Comparison of ENCODE assay signal across 8 mouse cellular contexts in genomic region chr13:69481026-69481425, GRCm38 (mm10). TPM values are rescaled to one million over a fixed set of nuclear protein-coding genes. Genes with fewer than 3 reads are reported as not detected.
A peak's percentile ranks its signal among the peaks of the same experiment; 100 is the strongest.
DNase-seq lines count a peak whose midpoint lies in the region; ATAC-seq and TF ChIP-seq lines count a peak whose summit lies in the region.

No protein-coding gene starts in this region.

- H3K4me2 ChIP-seq in hindbrain, embryonic 14.5 days (replicated peaks) = peak overlapping the region; percentile 62
- H3K4me2 ChIP-seq in midbrain, embryonic 15.5 days = peak overlapping the region; percentile 75

- peak; percentile 27 for DNase-seq in cerebellum, adult 11 months
- DNase-seq in brain, embryonic 14.5 days (ENCODE audit: low read depth) = peak; percentile 60
- peak; percentile 31 to 58 for DNase-seq in frontal cortex, postnatal 36 days (ENCODE audit: low spot score in 2 of 2)
- peak; percentile 44 for DNase-seq in hindbrain, embryonic 14.5 days (ENCODE audit: low spot score)
- no peak for DNase-seq in adrenal gland, adult 2 months
- no peak for DNase-seq in thymus, postnatal 0 days (ENCODE audit: low spot score)

- WGBS in hindbrain, embryonic 14.5 days = 10% methylated on average over 8 of the region's 8 CpGs
- WGBS in midbrain, embryonic 15.5 days = 10% methylated on average over 8 of the region's 8 CpGs

- H3K9ac ChIP-seq in hindbrain, embryonic 14.5 days = 0 out of 2 replicates have a peak overlapping the region, but pooled peaks have one; percentile 1
- no peak overlapping the region for H3K9ac ChIP-seq in midbrain, embryonic 15.5 days

- no peaks in the 10 kb centered on the region for H3K9me3 ChIP-seq in hindbrain, embryonic 14.5 days (ENCODE audit: control insufficient read depth, low read length)
- H3K9me3 ChIP-seq in midbrain, embryonic 15.5 days = no peaks in the 10 kb centered on the region

- peaks cover 26% of the 10 kb centered on the region for H3K27me3 ChIP-seq in hindbrain, embryonic 14.5 days (ENCODE audit: control insufficient read depth, insufficient read depth, low read length)
- H3K27me3 ChIP-seq in midbrain, embryonic 15.5 days (replicated peaks) = peaks cover 22% of the 10 kb centered on the region

- no peak for TF ChIP-seq POLR2A in brain, embryonic 14.5 days (IDR thresholded peaks at IDR 0.05; ENCODE audit: borderline replicate concordance, extremely low read depth, insufficient read depth, insufficient read length, poor library complexity, severe bottlenecking)

- H3K36me3 ChIP-seq in hindbrain, embryonic 14.5 days (replicated peaks; ENCODE audit: control insufficient read depth, insufficient read depth) = no peaks in the 10 kb centered on the region
- no peaks in the 10 kb centered on the region for H3K36me3 ChIP-seq in midbrain, embryonic 15.5 days (replicated peaks)

- ATAC-seq in cerebellum, adult (ENCODE audit: insufficient number of reproducible peaks, low FRiP score, low TSS enrichment) = no peak
- ATAC-seq in hindbrain, embryonic 14.5 days (ENCODE audit: low FRiP score) = peak; percentile 35; the same call in 1 of the 2 replicates
- ATAC-seq in midbrain, embryonic 15.5 days (replicated peaks) = no peak

- peaks cover 12% of the 10 kb centered on the region for H3K4me1 ChIP-seq in hindbrain, embryonic 14.5 days (replicated peaks; ENCODE audit: control insufficient read depth, insufficient read depth, low read length)
- H3K4me1 ChIP-seq in midbrain, embryonic 15.5 days = peaks cover 22% of the 10 kb centered on the region

- H3K27ac ChIP-seq in hindbrain, embryonic 14.5 days = no peak overlapping the region
- H3K27ac ChIP-seq in midbrain, embryonic 15.5 days = no peak overlapping the region

- H3K4me3 ChIP-seq in hindbrain, embryonic 14.5 days (replicated peaks; ENCODE audit: low read length) = peak overlapping the region; percentile 23
- peak overlapping the region; percentile 35; the same call in 1 of the 2 replicates for H3K4me3 ChIP-seq in midbrain, embryonic 15.5 days

- no peak for TF ChIP-seq CTCF in brain, embryonic 14.5 days (IDR thresholded peaks at IDR 0.05; ENCODE audit: borderline replicate concordance, extremely low read depth, insufficient read depth, insufficient read length)

RNA-seq across cellular contexts. Expression of gene Nsun2, which starts 52.5 kb away (rescaled TPM):
- 79.8 and 85.4 TPM in 2 replicates for polyA plus RNA-seq in brain, embryonic 14.5 days (2012; rRNA removed)
- polyA plus RNA-seq in hindbrain, embryonic 14.5 days (2014; fragmentation: Nextera tagmentation; extraction: Ambion mirVana) = 73.3 and 86.6 TPM in 2 replicates
- polyA plus RNA-seq in midbrain, embryonic 15.5 days (2015; fragmentation: Nextera tagmentation; extraction: Ambion mirVana) = 72.0 and 73.1 TPM in 2 replicates
- 100 to 1,000 TPM in 1 of 2 experiments, 10 to 100 TPM in 1; 92.2 to 113 TPM for total RNA-seq in adrenal gland, adult 2 months (2021)
- 22.7 and 31.0 TPM in 2 replicates for polyA plus RNA-seq in adrenal gland, adult 2 months (2012; rRNA removed)
- 126 and 131 TPM in 2 replicates for polyA plus RNA-seq in thymus, postnatal 0 days (2015; fragmentation: Nextera tagmentation; extraction: Ambion mirVana)

RNA-seq across cellular contexts. Expression of gene Tent4a, which starts 53.4 kb away (rescaled TPM):
- polyA plus RNA-seq in brain, embryonic 14.5 days (2012; rRNA removed) = 28.7 and 34.5 TPM in 2 replicates
- polyA plus RNA-seq in hindbrain, embryonic 14.5 days (2014; fragmentation: Nextera tagmentation; extraction: Ambion mirVana) = 8.9 and 9.3 TPM in 2 replicates
- polyA plus RNA-seq in midbrain, embryonic 15.5 days (2015; fragmentation: Nextera tagmentation; extraction: Ambion mirVana) = 7.2 and 7.6 TPM in 2 replicates
- 10 to 100 TPM; 18.8 to 18.9 TPM for total RNA-seq in adrenal gland, adult 2 months (2021)
- polyA plus RNA-seq in adrenal gland, adult 2 months (2012; rRNA removed) = 22.7 and 24.0 TPM in 2 replicates
- 3.7 and 5.4 TPM in 2 replicates for polyA plus RNA-seq in thymus, postnatal 0 days (2015; fragmentation: Nextera tagmentation; extraction: Ambion mirVana)

Comparison
In these comparisons a context has a peak if more than half of its experiments do, and no peak if none do; other contexts are left out.
1. DNase-seq: peak in cerebellum, adult 11 months (single experiment), brain, embryonic 14.5 days (single experiment), frontal cortex, postnatal 36 days (2 of 2) and hindbrain, embryonic 14.5 days (single experiment); none in adrenal gland, adult 2 months (single experiment) and thymus, postnatal 0 days (single experiment).